Mouse (Mus musculus): ENCODE measurements at regions not wholly inside any gene's neighbourhood (a gene's known extent, or its start where the extent isn't known, plus 50 kb on each side); places are given as distances from the start of the nearest gene placed in this dataset. TPM values are rescaled to one million over a fixed set of nuclear protein-coding genes. Genes with fewer than 3 reads are reported as not detected.

- 0% methylated on average over 1 of the region's 1 CpGs for WGBS
- Histone ChIP-seq H3K4me1 (no peaks in the 10 kb centered on the region), H3K4me2 (no peak overlapping the region), H3K27me3 (no peaks in the 10 kb centered on the region), H3K9me3 (no peaks in the 10 kb centered on the region), H3K9ac (no peak overlapping the region), H3K36me3 (no peaks in the 10 kb centered on the region), H3K4me3 (no peak overlapping the region), H3K27ac (0 out of 2 replicates have a peak overlapping the region, but pooled peaks have one; percentile 13)
- ATAC-seq (ENCODE audit: insufficient number of reproducible peaks, low FRiP score, low TSS enrichment, low read depth), result peak; percentile 85
These were observed 64.0 kb upstream of the Adgra3 start for GRCm38 (mm10) chr5:50122829-50123241.

DNA sequence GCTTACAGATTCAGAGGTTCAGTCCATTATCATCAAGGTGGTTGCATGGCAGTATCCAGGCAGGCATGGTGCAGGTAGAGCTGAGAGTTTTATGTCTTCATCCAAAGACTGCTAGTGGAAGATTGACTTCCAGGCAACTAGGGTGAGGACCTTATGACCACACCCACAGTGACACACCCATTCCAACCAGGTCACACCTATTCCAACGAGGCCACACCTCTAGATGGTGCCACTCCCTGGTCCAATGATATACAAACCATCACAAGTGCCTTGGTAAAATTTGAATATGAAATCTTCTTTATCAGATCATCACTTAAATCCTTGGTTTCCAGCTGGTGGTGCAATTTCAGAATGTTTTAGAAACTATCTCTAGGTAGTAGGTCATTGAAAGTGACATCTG lies 61.1 kb upstream of the Adgra3 start:
- Histone ChIP-seq H3K9ac (no peak overlapping the region), H3K4me1 (no peaks in the 10 kb centered on the region), H3K27ac (no peak overlapping the region), H3K4me2 (no peak overlapping the region), H3K9me3 (no peaks in the 10 kb centered on the region), H3K27me3 (no peaks in the 10 kb centered on the region), H3K4me3 (no peak overlapping the region), H3K36me3 (no peaks in the 10 kb centered on the region)
- no peak for ATAC-seq (ENCODE audit: insufficient number of reproducible peaks, low FRiP score, low TSS enrichment, low read depth)
- 66% methylated on average over 1 of the region's 1 CpGs for WGBS

Small RNA genes lying in the stretch of these regions (microRNA-seq; reads per million reads assigned to microRNA genes)
- not detected for gene Mir8117

All from limb, embryonic 15.5 days (tissue).